Mouse (Mus musculus) cerebellum, adult 18-20 months (tissue): Measurements from ENCODE around the gene Coq9.

Experiments
- DNase-seq, 2 experiments: peaks; one replicate each; pipeline ENCODE4 v3.0.0; 2021

Coq9 gene

DNA sequence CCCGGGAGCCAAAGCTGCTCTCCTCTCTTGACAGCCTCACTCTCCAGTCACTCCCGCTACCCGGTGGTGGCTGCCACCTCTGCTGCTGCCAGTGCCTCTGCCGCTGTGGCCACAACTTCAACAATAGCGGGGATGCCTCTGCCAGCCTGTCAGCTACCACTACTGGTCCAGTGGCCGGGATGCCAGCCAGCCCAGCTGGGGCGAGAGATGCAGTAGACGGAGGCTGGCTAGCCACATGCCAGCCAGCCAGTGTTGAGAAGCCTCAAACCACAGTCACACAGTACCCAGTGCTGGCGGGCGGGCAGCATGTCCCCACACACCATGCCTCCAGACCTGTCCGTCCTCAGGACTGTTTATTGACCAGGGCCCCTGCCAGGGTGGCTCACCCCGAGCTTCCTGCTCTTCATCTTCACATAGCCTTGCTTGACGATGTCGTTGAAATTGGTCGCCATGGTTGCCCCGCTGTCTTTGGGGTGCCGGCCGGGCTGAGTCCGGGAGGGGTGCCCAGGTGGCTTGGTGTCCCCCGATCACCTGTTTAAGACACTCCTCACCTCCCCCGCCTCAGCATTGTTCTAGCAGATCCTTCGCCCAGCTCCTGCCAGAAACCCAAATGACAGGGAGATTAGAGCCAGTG lies 32.5 kb downstream of the Coq9 start:
- DNase-seq: peak; percentile 52 to 59

DNA sequence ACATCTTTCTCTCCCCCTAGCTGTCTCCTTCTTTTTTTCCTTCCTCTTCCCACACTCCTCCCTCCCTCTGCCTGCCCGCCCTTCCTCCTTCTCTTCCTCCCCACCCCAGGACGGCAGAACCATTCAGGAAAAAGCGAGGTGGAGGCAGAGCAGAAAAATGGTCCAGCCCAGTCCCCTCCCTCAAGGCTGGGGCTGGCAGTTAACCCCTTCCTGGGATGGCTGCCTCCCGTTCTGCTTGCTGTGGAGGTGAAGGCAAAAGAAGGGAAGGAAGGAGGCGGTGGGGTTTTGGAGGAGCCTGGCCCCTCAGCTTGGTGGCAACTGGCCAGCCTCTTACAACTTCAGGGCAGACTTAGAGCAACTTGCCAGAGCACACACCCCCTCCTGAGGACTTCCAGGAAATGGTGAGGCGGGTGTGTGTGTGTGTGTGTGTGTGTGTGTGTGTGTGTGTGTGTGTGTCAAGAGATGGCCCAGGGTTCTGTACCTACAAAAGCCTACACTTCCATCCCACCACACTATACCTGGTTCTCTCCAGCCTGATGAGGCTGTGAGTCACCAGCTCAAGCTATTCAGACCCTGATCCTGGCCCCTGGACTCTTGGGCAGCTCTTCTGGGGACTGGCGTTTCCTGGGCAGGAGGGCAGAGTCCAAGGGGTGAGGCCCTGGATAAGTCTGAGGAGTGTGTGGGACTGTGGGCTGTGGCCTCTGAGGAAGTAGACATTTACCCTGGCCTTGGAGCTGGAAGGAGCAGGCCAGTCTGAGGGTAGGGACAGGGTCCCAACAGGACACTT lies 33.2 kb downstream of the Coq9 start:
- peak; percentile 52 to 65 for DNase-seq

DNA sequence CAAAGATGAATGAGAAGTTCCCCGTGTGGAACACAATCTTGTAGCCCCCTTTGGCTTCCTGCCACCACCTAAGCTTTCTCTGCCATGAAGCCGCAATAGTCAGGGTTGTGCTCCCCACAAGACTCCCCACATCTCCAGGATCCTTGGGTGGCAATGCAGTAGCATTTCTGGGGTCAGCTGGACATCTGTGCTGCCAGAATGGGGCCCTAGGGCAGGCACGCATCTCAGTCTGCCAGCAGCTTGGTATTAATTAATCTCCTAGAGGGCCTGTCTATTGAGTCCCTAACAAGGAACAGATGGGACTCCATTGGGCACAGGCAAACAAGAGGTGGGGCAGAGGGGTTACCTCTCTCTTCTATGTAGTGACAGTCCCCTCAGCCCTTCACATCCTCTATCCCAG lies 34.0 kb downstream of the Coq9 start:
- no peak for DNase-seq

DNA sequence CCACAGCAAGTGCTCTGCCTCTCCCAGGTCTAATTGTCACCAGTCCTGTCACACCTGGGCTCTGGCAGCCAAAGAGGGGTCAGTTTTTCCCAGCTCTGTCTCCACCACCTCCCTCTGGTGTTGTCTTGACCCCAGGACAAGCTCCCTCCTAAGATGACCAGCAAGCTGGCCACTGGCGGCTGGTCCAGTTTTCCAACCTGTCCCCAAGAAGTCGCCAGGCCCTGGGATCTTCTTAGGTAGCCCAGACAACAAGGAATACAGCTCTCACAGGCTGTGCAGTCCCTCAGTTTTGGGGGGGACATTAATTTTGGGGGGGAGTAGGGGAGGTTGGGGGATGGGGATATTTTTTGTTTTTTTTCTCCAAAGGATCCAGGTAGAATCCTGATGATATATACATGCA lies 34.5 kb downstream of the Coq9 start:
- no peak for DNase-seq

DNA sequence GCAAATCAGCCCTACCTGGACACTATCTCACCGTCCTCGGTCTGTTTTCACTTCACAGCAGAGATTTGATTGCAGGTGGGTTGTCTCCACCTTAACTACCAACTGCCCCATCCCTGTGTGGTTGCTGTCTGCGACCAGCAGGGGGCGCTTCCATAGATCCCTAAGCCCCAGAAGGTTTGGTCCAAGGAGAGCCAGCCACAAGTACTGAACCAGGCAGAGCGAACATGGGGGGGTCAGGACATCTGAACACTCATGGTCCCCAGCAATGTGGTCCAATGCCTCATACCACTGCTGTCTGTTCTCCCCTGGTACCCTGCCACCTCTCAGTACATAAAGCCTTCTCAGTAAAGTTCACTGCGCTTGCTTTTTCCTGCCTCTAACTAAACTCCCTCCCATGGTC lies 36.2 kb downstream of the Coq9 start:
- DNase-seq: peak; percentile 59 to 76

DNA sequence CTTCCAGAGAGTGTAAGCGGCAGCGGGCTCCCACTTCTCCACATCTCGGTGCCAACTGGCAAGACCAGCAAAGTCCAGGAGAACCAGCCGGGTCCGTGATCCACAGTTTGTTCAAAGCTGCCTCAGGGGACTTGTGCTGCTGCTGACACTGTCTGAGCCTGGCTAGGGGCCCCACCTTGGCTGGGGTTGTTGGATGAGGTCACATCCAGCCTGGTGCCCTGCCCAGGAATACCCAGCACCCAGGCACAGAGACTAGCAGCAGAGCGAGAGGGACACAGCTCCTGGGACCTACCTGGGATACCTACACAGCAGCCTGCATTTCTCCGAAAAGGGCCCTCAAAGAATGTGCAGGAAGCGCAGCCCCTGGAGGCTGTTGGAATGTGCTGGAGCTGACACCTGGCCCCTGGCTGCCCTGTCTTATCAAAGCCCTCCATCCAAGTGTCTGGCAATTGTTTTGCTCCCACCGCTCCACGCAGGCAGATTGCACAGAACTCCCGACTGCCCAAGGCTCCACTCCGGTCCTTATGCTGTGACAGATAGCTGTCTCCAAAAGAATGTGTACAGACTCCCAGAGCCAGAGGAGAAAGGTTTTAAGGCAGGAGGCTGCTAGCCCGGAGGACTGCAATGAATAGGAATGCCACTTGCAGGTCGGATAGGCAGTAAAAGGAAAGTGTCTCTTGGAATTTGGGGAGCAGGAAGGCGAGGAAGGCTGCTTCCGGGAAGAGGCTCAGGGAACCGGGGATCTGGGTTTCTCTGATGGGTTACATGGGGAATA lies 37.2 kb downstream of the Coq9 start:
- no peak for DNase-seq

DNA sequence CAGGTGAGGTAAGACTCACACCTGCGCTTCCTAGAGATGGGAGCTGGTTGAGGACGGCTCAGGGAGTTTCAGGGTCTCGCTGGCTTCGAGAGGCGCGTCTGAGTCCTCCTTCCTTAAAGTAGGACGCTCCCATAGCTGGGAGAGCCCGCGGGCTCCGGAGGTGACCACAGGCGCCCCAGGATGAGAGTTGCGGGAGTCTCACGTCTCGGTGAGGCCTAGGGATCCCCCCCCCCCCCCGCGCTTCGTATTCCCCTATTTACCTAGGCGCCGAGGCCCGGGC lies 37.7 kb downstream of the Coq9 start:
- DNase-seq: no peak

DNA sequence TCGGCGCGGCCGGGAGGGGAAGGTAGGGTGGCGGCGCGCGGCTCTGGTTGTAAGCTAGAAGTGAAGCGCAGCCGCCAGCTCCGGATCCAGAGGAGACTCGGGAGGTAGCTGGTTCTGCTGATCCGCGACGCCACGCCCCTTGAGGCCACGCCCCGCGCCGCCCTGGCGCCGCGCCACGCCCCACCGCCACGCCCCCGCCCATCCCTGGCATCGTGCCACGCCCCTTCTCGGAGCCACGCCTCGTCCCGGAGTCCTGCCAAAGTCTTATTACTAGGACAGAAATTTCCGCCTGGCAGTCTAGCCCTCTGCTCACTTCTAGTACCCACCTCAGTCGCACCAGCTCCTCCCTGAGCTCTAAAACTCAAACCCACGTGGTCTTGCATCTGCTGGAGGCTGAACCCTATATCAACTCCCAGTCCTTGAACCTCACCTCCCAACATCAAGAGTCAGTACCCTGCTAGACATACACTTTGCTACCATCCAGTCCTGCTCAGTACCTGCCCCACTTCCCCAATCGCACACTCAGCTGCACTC lies 38.1 kb downstream of the Coq9 start, which contains the start of gene Dok4:
Gene Dok4 (minus strand): TSS at position 134 of the 534 bp plus-strand sequence.
- peak; percentile 49 to 81 for DNase-seq

DNA sequence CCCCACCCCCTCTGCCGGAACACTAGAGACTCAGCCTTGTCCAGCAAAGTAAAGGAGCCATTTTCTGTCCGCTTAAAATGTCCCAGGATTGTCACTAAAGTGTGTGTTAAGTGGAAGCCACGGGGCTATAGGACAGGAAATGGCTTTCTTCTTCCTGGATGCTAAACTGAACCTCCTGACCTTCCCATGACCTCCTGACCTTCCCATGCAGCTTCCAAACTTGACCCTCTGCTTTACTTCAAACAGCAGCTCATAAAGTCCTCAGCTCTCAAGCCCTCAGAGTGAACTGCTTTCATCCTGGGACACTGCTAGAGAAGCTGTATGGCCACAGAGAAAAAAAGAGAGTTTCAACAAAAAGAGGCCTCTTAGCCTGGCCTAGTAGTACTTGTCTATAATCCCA lies 38.7 kb downstream of the Coq9 start:
- no peak for DNase-seq

DNA sequence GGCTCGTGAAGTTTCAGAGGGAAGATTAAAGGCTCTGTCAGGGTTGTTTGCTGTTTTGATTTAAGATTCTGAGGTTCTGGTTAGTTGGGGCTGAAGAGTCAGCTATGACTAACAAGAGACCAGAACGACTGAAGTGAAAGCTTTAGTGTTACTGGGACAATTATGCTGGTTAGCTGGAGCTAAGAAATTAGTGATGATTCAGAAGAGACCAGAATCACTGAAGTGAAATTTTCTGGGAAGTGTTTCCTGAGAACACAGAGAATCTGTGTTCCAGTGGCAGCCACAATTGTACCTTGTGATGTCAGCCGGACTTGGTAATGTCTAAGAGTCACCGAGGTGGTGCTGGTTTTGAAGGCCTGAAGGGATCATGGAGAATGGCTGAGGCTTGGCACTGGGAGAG lies 42.6 kb downstream of the Coq9 start:
- DNase-seq: no peak

DNA sequence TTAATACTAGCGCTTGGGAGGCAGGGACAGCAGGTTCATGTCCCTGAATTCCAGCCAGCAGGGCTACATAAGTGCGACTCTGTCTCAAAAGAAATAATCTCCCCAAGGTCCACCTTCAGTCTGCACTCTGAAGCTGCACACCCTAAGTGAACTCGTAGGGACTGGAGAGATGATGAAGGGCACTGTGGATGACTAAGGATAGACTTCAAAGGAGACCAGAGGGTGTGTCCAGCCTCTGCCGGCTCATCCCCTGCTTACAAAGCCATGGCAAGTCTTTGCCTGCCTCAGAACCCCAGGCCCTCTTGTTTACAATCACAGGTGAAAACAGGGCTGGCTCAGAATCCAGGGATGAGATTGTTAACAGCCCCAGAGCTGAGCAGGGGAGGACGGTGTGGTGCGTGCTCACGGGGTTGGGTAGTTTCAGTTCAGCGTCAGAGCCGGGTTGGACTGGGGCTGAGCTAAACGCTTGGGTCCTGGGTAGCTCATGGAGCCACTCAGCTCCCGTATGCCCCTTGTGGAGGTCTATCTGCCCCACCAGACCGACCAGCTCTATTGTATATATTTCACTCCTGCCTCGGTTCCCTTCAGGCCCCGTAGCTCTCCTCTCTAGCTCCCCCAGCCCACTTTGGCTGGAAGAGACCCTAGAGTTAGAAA lies 50.4 kb downstream of the Coq9 start:
- no peak for DNase-seq

DNA sequence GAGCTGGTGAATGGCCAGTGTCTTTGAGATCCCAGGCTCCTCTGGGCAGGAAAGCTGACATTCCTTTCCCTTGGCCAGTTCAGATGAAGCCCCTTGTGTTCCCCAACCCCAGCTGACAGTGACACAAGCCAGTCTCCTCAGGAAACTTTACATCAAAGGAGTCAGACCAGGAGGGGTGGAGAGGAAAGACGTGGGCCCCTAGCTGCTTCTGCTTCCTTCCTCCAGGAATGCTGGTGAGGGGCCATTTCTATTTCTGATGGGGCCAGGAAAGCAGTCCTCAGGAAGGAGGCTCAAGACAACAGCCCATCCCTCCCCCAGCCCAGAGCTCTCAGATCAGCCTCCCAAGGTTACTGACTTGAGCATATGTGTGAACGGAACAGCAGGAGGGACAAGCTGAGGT lies 54.8 kb downstream of the Coq9 start:
- DNase-seq: no peak

DNA sequence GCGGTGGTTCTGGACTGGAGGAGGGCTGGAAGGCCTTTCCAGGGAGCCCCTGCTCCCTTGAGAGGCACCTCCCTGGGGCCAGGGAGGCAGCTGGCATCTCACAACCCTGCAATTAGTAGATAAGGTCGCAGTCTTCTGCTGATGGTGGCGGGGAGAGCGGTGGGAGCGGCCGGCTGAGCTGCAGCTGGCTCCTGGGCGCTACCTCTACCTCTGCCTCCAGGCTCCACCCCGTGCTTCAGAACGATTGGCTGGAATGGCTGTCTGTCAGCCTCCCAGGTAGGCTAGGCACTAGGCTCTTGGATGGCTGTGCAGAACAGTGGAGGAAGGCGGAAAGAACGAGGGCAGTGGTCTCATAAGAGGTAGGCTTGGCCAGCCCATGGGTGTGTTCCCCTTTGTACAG lies 61.1 kb downstream of the Coq9 start:
- no peak for DNase-seq

DNA sequence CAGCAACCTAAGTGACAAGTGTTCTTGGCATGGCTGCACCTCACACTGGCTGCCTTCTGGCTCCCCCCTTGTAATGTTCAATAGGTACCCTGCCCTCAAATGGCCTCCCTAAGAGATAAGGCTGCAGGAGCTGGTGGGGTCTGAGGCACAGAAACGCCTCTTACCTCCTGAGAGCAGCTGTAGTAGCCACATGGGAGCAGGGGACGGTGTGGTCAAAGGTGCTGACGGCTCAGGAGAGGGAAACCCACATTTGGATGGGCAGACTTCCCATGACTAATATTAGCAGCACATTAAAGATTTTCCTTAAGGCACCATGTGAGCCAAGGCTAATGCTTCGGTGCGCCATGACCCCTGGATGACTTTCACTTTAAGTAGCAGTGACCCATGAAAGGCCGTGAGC lies 62.5 kb downstream of the Coq9 start:
- no peak for DNase-seq

DNA sequence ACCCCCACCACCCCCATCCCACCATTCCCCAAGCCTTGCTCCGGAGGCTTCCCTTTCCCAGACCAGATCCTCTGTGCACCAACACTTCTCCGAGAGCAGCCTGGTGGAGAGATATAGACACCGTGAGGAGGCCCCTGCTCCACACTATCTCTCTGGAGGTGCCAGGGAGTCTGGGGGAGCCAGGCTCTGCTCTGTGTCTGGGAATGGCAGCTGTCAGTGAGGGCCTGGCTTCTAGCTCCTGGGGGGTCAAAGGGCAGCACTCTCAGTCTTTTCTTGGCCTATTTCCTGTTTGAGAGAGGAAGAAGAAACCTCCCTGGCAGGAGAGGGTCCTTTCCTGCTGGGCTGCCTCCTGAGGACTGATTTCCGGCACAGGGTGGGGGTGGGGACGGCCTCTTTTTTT lies 62.9 kb downstream of the Coq9 start:
- DNase-seq: no peak

DNA sequence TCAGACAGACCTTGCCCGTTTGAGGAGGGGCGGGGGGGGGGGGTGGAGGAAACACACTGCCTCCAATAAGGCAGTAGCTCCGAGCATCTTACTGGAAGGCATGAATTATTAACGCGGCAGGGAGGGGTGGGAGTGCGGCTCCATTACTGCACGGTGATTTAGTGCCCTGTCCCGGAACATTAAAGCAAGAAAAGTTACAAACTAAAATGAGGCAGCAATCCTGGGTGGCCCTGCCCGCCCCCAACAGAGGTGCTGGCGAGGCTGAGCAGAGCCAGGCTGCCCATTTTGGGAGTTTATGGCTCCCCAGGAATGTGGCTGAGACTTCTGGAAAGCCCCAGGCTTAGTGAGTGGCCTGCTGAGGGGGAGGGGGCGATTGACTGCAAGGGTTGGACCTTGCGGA lies 65.6 kb downstream of the Coq9 start:
- DNase-seq: no peak
